Mouse (Mus musculus): ENCODE measurements at regions not wholly inside any gene's neighbourhood (a gene's known extent, or its start where the extent isn't known, plus 50 kb on each side); places are given as distances from the start of the nearest gene placed in this dataset.

GRCm38 (mm10) chr1:169332165-169332564 is 199.1 kb downstream of the Nuf2 start:
- TF ChIP-seq CTCF (IDR thresholded peaks at IDR 0.05) (no peak), POLR2A (IDR thresholded peaks at IDR 0.05; ENCODE audit: insufficient read depth, low read depth, low read length) (no peak)
